Mouse (Mus musculus) thymus, postnatal 36 days (tissue): Measurements from ENCODE around the gene Fam129b.

ENCODE experiments used
- DNase-seq, 2 experiments: peaks; one replicate each; pipeline ENCODE4 v3.0.0; 2022; ENCODE audit warnings: mixed read lengths in 2 of 2

Fam129b gene

DNA sequence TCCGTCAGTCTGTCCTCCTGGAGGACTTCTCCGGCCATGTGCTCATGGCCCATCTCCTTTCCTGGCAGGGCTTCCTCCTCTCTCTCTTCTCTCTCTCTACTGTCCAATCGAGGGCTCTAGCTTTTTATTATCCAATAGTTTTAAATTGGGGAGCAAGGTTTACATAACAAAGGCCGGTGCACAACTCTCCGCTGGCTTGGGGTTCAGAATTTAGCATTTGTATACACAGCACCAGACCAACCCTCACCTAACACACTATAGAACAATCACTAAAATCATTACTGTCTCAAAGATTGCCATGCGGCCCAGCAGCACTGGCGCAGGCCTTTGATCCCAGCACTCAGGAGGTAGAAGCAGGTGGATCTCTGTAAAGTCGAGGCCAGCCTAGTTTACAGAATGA, 15.1 kb upstream of the Fam129b start:
- no peak for DNase-seq

DNA sequence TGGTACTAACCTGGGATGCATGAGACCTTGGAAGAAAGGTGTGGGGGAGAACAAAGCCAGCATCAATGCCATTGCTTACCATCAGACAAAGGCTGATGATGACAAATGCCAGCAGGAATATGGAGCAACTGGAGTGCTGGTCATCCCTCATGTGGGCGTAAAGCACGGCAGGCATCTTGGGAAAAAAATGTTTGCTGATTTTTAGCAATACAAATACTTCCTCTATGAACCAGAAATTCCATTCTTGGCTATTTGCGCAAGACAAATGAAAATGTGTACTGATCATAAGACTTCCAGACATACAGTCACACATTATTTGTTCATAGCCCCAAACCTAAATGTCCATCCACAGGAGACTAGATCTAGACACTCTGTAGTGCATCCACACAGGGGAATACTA, 12.6 kb upstream of the Fam129b start:
- DNase-seq, result no peak

DNA sequence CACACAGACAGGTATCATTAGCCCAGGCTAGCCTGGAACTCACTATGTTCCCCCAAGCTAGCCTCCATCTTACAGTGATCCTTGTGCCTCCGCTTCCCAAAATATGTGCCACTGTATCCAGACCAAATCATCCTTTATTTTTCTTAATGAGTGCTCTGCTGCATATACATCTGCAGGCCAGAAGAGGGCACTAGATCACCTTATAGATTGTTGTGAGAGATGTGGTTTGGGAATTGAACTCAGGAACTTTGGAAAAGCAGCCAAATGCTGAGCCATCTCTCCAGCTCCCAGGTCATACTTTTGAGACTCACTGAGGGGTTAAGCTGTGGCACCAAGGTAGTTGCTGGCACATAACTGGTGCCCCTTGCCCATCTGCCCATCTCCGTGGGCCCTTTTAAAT, 11.2 kb upstream of the Fam129b start:
- DNase-seq, result no peak

DNA sequence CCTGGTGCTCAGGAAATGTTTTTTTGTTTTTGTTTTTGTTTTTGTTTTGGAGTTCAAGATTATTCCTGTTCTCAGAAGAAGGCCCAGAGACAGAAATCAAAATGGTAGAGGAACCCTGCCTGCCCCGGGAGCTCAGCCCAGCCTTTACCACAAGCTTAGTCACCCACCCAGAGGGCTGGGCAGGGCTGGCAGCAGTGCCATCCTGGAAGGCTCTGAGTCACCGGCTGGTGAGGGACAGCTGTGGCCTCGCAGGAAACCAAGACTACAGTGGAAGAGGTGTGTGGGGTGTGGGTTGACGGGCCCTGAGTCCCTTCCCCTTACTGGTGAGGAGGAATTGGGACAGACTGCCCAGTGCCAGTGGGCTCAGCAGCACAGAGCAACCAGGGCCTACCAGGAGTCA, 8.6 kb upstream of the Fam129b start:
- DNase-seq, result no peak

DNA sequence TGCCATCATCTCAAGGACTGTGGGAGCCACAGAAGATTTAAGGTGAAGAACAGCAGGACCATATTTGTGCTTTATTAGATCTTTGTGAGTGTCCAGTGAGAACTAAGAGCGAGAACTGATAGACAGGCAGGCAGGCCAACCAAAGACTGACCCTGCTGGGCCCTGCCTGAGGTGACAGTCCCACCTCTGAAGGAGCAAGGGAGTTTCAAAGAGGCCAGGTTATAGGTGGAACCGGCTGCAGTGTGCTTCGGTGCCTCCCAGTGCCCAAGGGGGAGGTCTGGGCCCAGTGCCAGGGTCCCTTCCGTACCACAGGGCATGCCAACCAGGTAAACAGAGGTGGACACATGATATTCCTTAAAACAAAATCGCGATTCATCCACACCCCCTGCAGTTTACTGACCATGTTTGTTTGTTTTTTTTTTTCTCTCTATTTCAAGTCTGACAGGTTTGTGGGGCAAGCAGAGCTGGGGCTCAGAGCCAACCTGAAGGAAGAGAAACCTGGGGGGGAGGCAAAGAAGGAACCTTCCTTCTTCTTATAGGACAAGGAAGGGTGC, 6.1 kb upstream of the Fam129b start:
- no peak for DNase-seq

DNA sequence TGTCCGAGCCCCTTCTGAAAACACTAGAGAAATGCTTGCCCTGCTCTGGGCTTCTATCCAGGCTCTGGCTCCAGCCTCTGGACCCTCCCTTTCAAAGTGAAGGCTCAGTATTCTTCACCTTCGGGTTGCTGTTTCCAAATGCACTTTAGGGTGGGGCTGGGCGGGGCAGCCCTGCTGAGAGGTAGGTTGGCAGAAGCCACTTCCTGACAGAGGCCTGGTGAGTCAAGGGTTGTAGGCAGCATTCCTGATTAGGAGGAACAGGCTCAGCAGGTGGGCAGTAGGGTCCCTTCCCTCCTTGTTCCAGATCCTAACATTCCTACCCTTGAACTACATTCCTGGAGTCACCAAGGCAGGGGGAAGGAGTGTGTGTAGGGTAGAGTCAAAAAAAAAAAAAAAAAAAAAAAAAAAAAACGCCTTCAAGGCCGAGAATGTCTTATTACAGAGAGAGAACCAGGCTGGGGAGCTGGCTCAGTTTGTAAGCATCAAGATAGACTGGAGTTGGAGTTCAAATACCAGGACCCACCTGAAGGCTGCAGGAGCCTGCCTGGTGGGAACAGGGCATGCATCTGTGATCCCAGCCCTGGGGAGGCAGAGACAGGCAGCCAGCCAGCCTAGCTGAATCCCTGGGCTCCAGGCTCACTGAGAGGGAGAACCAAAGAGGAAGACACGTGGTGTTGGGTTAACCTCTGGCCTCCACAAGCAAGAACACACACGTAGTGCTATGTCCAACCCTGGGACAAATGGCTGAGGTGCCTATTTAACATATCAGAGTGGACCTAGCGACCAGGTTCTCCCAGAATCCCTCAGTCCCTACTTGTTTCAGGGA, 5.4 kb upstream of the Fam129b start:
- no peak for DNase-seq

DNA sequence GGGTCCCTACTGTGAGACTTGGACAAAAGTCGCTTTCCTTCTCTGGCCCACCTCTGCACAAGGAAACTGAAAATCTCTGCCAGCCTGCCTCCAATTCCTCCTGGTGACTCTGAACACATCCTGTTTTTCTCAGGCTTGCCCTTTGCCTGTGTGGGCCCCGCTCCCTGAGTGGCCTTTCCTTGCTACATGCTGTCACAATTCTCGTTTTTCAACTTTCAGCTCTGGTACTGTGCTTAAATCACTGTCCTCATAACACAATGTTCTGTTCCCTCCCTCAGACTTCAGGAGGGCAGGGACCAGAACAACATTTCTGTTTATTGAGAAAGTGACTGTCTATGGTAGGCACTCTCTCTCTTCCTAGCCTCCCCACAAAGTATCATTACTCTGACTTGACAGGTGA, 1.8 kb upstream of the Fam129b start:
- no peak for DNase-seq

DNA sequence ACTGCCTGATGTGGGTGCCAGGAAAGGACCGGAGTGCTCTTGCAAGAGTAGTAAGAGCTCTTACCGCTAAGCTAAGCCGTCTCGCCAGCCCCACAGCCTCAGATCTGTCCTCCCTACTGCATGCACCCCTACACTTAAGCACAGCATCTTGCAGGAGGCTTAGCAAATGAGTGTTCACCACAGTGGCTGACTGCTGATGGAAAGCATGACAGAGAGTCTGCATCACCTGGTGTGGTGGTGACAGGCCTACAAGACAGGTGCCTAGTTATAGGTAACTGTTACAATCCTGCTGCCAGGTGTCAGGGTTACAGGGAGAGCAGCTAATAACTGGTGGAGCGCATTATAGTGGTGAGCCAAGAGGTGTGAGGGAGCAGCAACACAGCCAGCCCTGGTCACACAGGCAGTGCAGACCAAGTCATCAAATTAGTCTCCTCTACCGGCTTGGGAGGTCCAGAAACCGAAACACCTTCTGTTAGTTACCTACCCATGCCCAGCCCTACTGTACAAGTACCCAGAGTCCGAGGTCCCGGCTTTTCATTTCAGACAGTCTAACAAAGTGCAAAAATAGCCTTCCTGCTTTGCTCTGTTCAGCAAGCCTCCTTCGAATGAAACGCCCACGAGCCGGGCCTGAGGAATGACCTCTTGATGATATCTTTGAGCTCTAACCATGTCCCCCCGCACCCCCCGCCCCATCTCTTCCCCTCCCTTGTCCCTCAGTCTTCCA, 801 bp upstream of the Fam129b start:
- no peak for DNase-seq

DNA sequence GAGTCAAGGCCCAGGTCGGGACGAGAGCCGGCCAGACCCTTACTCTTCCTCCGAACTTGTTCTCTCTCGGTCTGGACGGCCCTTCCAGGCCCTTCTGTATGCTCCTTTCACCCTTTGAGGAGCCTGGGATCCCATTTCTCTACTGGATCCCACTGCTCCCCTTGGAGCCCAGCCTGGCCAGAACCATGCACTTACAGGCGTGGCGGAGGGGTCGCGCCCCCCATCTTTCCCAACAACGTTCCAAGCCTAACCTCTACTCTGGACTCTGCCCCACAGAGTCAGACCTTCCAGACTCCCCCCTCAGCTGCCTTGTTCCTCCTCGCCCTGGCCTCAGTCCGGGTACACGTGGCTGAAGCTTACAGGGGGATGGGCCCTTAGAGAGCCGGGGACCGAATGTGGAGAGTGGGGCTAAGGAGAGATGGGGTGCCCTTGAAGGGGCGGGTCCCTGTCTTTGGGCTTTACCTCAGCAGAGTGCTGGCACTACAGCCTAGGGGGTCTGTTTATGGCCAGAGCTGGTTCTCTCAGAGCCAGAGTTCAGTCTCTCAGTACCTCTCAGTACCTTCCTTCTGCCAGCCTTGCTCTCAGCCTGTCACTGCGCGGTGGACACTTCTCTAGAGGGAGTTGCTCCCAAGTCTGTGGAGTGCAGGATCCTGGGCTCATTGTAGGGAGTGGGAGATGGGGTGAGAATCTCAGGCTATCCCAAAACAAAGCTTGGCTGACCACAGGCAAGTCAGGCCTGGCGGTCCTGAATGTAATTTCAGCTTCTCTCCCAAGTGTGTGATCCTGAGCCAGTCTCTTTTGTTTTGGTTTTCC, 782 bp downstream of the Fam129b start:
- no peak for DNase-seq

DNA sequence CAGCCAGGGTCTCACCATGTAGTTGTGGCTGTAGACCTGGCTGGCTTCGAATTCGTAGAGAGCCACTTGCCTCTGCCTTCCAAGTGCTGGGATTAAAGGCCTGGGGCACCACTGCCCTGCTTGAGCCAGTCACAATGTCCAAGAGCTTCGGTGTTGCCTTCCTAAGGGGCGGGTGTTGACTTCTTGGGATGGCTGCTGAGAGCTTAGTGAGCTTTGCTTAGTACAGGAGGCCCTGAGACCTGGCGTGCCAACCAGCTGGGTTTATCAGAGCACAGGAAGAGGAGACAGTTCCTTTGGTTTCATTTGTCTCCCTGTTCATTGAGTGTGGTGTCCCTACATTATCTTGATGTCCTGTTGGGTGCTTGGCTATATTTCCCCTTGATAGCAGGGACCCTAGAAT, 1.4 kb downstream of the Fam129b start:
- no peak for DNase-seq

DNA sequence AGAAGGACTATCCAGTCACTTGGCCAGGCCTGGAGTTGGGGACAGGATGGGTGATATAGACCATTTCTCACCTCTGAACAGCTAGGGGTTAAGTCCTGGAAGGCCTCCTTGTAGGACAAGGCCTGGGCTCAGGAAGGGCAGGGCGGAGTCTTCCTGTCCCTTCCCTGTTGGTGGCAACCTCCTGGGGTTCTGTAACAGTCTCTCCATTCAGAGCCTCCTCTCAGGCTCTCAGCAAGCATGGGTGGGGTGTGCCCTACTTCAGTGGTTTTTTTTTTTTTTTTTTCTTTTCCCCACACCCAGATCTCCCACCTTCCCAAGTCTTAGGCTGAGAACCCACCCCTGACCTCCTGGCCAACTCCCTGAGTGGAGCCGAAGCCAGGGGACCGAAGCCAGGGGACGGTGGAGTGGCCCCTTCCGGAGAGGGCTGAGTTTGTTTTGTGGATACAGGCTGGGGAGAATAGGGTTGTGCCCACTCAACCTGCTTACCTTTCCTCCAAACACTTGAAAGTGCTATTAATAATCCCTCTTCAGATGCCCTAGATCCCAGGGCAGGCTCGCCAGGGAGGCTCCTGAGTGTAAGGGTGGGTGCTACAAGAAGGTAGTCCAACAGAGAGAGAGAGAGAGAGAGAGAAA, 2.0 kb downstream of the Fam129b start:
- DNase-seq, result no peak

DNA sequence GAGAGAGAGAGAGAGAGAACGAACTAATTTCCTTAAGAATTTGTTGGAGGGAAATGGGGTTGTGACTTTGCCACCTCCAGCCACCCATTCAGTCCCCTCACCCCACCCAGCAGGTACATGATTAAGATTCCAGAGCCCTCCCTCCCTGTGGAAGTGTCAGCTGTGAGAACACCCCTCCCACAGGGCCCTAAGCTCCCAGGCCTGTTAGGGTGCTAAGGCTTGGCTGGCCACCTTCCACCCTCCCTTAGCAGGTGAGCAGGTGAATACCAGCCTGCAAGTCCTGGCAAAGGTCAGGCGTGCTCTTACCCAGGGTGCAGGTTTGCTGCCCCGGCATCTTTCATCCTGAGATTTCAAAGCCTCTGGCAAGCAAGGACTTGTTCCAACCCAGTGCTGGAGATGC, 2.5 kb downstream of the Fam129b start:
- no peak for DNase-seq

DNA sequence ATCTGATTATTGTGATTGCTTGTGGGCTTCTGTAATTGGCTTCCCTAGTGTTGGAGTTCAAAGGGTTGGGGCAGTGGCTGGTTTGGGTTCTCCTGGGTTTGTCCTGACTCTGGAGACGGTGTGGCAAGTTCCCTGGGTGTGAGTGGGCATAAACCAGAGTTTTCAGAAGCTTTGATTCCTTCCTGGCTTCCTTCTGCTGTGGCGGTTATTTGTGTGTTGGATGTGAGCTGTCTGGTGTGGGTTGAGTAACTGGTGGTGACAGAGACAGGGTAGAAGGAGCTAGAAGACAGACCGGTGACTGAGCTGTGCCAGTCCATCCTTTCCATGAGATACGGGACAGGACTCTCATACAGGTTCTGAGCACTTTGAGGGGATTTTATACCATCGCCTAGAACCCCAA, 3.7 kb downstream of the Fam129b start:
- no peak for DNase-seq

DNA sequence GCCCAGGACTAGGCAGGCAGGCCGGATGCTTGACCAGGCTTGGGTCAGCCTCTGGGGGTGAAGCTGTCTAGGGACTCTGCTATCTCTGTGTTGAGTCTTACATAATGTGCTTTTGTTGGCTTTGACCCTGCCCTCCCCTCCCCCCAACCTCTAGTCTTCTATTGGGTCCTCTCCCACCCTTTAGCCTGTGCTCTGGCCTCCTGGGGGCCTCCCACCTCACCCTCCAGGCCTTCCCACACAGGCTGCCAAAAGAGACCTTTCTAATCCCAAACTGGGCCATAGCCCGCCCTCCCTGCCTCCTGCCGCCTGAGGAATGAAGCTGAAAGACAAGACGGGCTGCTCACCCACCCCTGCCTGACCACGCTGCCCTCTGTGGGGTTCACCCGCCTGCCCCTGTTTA, 5.1 kb downstream of the Fam129b start:
- no peak for DNase-seq

DNA sequence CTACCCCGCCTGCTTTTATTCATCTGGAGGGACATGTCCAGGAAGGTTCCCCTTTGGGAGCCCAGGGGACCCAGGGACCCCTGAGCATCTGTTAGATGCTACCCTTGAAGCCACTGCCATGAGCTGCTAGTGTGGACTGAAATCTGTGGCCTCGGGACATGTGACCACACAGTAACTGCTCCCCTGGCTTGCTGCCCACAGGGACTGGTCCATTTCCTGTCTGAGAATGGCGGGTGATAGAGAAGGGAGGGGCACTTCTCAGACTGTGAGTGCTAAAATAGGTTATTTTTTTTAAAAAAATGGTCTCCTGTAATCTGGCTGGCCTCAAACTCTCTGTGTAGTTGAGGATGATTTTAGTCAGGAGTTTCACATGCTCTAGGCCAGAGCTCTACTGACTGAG, 5.8 kb downstream of the Fam129b start:
- DNase-seq, result no peak

DNA sequence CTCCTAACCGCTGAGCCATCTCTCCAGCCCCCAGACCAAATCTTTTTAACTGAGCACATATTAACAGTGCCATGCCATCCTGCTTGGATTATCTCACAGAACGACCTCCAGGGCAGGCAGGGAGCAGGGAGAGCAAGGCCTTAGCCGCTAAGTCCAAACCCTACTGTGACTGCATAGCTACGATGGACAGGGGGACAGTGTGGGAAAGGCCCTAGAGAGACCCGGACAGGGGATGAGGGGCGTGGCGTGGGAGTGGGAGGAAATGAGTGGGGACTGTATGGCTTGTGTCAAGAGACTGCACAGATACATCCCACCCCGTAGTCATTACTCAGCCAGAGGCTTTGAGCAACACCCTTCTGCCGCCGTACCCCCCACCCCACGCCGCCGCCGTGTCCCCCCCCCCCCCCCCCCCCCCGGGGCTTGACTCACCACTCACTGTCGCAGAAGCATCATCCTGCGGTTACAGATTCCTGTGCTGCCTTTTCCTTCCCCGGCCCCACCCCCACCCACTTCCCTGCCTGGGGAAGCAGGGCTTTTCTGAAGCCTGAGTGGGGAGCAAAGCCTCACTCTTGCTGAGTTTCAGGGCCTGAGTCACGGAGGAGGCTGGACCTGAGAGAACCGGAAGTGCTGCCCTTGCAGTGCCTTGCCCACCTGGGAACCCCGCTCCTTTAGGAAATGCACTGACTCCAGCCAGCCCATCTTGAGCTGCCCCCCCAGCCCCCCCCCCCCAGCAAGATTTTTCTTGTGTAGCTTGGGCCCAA, 6.5 kb downstream of the Fam129b start:
- DNase-seq, result no peak

DNA sequence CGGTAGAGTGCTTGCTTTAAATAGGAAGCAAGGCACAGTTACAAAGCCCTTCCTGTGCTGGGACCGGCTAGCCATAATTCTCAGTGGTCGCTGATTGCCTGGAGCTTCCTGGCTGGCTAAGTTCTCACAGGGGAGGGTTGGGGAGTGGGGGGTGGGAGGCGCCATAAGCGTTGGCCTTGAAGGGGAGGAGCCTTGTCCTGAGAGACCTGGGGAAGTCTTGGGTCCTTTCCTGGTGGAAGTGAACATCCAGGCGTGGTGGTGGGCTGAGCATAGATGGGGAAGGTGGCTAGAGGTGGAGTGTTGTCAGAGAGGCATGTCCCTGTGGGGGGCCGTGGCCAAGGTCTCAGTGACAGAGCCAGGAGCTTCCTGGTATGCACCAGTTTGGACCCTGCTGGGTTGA, 8.8 kb downstream of the Fam129b start:
- no peak for DNase-seq

DNA sequence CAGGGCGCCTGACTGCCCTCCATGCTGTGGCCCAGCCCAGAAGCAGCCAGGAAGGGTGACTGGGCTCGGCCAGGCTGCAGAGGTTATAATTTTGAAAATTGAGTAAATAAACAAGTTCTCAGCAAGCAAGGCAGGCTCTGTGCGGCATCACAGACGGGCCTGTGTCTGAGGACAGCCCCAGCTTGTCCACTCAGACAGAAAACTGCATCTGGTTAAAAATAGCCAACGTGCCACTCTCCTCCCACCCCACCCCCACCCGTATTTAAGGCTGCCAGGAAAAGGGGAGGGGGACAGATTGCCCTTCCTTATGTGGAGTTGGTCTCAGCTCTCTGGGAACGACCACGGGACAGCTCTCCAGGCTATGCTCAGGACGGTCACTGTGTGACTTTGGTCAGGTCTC, 12.1 kb downstream of the Fam129b start:
- no peak for DNase-seq

DNA sequence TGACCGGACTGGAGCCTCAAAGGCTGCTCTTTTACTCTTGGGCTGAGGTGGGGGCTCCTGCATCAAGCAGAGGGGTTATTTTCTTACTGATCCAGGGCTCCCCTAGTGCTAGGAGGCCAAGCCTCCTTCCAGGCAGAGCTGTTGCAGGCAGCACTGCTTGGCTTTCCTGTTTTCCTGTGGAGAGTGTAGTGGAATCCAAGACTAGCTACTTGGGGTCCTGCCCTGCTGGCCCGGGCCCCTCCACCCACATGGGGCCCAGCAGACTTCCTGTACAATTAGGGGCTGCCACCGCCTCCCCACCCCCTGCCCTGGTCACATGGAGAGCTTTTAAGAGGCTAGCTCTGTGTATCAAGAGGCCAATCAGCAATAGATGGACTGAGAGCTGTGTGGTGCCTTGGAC, 12.6 kb downstream of the Fam129b start:
- no peak for DNase-seq

DNA sequence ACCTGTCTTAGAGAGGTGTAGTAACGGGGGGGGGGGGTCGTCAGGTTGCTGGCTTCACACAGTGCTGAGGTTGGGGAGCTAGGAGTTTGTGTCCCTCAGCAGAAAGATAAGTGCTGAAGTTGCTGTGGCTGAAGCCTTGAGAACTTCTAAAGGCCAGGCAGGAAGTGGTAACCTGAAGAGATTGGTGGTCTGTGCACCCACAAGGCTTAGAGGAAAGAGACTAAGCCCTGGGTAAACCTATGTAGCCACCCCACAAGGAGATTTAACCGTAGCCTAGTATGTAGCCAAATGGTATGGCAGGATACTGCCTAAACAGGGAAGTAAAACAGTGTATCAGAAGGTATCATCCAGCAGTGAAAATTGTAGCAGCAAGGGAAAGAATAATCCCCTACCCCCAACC, 14.4 kb downstream of the Fam129b start:
- no peak for DNase-seq

DNA sequence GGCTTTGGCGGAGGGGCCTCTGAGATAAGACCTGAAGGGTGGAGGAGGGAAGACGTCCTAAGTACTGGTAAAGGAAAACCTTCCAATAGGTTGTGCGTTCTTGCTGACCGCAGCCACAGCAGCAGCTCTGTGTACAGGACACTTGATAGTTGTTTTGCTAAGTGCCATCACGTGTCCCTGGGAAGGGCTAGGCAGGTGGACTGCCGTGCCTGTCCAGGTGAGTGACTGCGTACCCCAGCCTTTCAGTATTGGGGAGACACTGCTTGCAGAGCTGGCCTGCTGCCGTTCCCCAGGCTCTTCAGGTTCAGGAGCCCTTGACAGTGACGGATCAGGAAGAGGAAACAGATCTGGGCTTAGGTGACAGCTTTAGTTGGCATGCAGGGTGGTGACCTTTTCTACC, 15.4 kb downstream of the Fam129b start:
- no peak for DNase-seq

DNA sequence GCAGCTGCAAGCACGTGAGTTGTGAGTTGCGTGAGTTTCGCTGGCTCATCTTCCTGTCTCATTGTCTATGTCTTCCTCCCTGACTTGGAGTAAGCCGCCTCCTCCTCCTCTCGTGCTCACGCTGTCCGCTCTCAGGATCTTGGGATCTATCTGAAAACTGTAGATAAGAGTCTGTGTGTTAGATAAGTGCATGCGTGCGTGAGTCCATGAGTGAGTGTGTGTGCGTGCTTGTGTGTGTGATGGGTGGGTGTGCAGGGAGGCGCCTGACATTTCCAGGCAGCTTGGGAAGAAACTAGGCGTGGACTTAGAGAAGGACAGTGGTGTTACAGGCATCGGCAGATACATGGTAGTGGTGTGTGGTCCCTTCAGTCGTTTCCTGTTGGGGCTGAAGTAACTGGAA, 16.6 kb downstream of the Fam129b start:
- DNase-seq, result no peak
